Mouse (Mus musculus) adrenal gland, adult (tissue): Measurements from ENCODE around the gene Pax9.

Experiments
- DNase-seq, 2 experiments: peaks; one replicate each; pipeline ENCODE4 v3.0.0; 2022 to 2023; ENCODE audit warnings: low spot score in 1 of 2; ENCODE audit not compliant: inconsistent age in 2 of 2

Pax9 gene

GRCm38 (mm10) chr12:56691427-56692079 lies at the start of gene Pax9:
Pax9 (plus strand) TSS chr12:56691767.
- DNase-seq: no peak

- DNase-seq: no peak
Measured at GRCm38 (mm10) chr12:56669451-56670122, 22.0 kb upstream of the Pax9 start.

GRCm38 (mm10) chr12:56670795-56671194 lies 20.8 kb upstream of the Pax9 start:
- no peak for DNase-seq

- DNase-seq: peak in 1 of 2 experiments; percentile 63
Measured at GRCm38 (mm10) chr12:56674726-56675125, 16.8 kb upstream of the Pax9 start.

GRCm38 (mm10) chr12:56677620-56678019 lies 13.9 kb upstream of the Pax9 start:
- DNase-seq: no peak

GRCm38 (mm10) chr12:56681096-56681811 lies 10.3 kb upstream of the Pax9 start:
- DNase-seq: peak in 1 of 2 experiments; percentile 36

- no peak for DNase-seq
Measured at GRCm38 (mm10) chr12:56687640-56688481, 3.7 kb upstream of the Pax9 start.

- no peak for DNase-seq
Measured at GRCm38 (mm10) chr12:56688482-56688840, 3.1 kb upstream of the Pax9 start.

GRCm38 (mm10) chr12:56688920-56689319 lies 2.6 kb upstream of the Pax9 start:
- no peak for DNase-seq

- DNase-seq: no peak
Measured at GRCm38 (mm10) chr12:56689331-56689730, 2.2 kb upstream of the Pax9 start.

- peak in 1 of 2 experiments; percentile 45 for DNase-seq
Measured at GRCm38 (mm10) chr12:56689736-56690135, 1.8 kb upstream of the Pax9 start.

- no peak for DNase-seq
Measured at GRCm38 (mm10) chr12:56690366-56690765, 1.2 kb upstream of the Pax9 start.

GRCm38 (mm10) chr12:56691001-56691400 lies 566 bp upstream of the Pax9 start:
- DNase-seq: no peak

- no peak for DNase-seq
Measured at GRCm38 (mm10) chr12:56692536-56692935, 969 bp downstream of the Pax9 start.

- DNase-seq: no peak
Measured at GRCm38 (mm10) chr12:56693411-56694098, 2.0 kb downstream of the Pax9 start.

GRCm38 (mm10) chr12:56694361-56694760 lies 2.8 kb downstream of the Pax9 start:
- no peak for DNase-seq

- DNase-seq: no peak
Measured at GRCm38 (mm10) chr12:56694936-56695335, 3.4 kb downstream of the Pax9 start.

GRCm38 (mm10) chr12:56695358-56696173 lies 4.0 kb downstream of the Pax9 start:
- DNase-seq: peak; percentile 52 to 87

- DNase-seq: peak in 1 of 2 experiments; percentile 44
Measured at GRCm38 (mm10) chr12:56696174-56697010, 4.8 kb downstream of the Pax9 start.
